Mouse (Mus musculus): ENCODE data around the gene Gm4869.
A peak's percentile ranks its signal among the peaks of the same experiment; 100 is the strongest.

Gm4869 gene

DNA sequence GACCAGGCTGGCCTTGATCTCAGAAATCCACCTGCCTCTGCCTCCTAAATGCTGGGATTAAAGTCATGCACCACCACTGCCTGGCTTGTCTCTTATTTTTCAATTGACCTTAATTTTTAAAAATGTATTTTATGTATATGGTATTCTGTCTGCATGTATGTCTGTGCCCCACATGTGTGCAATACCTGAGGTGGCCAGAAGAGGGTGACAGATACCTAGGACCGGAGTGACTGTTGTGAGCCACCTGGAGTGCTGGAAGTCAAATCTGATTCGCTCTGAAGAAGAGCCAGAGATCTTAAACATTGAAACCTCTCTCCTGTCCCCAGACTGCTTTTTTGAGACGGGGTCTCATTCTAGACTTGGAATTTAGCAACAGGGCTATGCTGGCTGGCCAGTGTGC lies 26.9 kb downstream of the Gm4869 start:
- DNase-seq, result no peak

GRCm38 (mm10) chr5:140481458-140481857 lies 36.0 kb downstream of the Gm4869 start:
- DNase-seq, result no peak

DNA sequence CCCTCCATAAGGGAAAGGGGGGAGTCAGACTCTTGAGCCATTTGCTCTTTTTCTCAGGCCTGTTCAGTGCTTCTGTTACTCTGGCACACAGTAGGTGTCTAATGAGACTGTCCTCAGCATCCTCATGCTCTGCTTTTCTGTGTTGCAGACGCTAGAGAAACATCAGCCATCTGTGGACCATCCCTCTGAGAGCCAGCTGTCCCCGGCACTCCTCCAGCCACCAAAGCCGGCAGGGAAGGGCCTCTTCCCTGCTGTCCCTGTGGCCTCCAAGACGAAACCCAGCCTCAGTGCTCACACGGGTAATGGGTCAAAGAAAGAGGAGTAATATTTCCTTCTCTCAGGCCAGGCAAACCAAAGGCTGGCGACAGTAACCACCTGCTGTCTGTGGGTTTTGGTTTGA lies 45.7 kb downstream of the Gm4869 start:
- no peak for DNase-seq

- DNase-seq, result no peak
Measured at GRCm38 (mm10) chr5:140492684-140493233, 47.3 kb downstream of the Gm4869 start.

DNA sequence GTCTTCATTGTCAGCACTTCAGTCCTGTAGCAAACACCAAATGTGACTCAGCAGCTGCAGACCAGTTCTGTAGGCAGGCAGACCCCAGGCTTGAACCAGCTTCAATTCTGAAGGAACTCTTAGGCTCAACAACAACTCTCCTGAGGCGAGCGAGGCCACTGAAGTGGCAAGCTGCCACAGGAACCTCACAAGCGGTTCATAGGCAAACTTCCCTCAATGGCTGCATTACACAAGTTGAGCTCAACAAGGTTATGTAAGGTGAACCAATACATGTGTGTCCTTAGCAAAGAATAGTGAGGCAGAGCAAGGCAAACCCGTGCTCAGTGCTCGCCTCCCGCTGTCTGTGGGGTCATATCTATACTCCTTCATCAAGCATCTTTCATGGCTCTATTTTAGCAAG lies 52.7 kb downstream of the Gm4869 start:
- no peak for DNase-seq

GRCm38 (mm10) chr5:140500736-140501135 lies 55.3 kb downstream of the Gm4869 start:
- no peak for DNase-seq

- DNase-seq, result no peak
Measured at GRCm38 (mm10) chr5:140501982-140502836, 56.8 kb downstream of the Gm4869 start.

DNA sequence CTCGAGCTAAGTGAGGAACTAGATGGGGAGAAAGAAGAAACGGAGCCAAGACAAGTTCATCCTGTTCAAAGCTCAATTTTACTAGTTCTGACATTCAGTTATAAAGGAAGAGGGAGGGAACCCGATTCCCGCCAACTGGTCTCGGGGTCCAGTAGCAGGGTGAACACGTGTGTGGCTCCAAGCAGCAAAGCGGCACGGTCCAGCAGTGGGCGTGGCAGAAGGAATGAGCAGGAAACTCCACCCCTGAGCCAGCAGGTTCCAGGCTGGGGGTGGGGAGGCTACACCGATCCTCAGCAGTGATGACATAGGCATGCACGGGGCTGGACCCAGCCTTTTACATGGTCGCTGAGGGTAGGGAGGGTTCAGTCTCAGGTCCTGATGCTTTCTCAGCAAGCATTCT lies 57.5 kb downstream of the Gm4869 start:
- DNase-seq, result peak; percentile 86

- DNase-seq, result peak; percentile 99
Measured at GRCm38 (mm10) chr5:140505208-140505780, 59.8 kb downstream of the Gm4869 start, which contains the start of gene Chst12. Gene Chst12, plus strand, starts transcription at chr5:140505550.

DNA sequence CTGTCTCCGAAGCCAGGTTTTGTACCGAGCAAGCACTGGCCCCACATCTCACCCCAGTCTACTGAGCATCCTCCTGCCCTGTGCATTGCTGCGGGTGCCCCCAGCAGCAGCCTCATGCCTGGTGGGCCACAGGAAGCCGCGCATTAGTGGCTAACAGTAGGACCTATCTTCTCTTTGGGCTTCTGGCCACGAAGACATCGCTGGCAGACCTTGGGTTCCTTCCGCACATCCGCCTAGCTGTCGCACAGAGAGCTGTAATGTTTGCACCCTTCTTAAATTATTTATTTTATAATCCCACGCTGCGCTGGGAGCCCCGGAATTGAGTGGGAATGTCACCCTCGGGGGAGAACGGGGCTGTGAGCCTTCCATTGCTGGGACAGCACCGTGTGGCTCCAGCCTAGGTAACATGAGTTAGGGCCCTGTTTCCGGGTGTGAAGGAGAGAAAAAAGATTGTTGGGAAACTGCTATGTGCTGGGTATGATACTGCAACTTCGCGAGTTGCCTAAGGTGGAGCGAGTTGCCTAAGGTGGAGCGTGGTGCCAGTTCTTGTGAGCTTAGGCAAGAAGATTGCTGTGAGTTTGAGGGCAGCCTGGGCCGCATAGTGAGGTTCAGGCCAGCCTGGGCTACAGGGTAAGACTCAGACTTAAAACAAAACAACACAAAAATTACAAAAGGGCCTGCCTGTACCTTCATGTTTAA lies 60.8 kb downstream of the Gm4869 start:
- DNase-seq, result no peak

GRCm38 (mm10) chr5:140507466-140508208 lies 62.2 kb downstream of the Gm4869 start:
- no peak for DNase-seq

GRCm38 (mm10) chr5:140508686-140509085 lies 63.2 kb downstream of the Gm4869 start:
- DNase-seq, result peak; percentile 29

GRCm38 (mm10) chr5:140509204-140509603 lies 63.8 kb downstream of the Gm4869 start:
- no peak for DNase-seq

DNA sequence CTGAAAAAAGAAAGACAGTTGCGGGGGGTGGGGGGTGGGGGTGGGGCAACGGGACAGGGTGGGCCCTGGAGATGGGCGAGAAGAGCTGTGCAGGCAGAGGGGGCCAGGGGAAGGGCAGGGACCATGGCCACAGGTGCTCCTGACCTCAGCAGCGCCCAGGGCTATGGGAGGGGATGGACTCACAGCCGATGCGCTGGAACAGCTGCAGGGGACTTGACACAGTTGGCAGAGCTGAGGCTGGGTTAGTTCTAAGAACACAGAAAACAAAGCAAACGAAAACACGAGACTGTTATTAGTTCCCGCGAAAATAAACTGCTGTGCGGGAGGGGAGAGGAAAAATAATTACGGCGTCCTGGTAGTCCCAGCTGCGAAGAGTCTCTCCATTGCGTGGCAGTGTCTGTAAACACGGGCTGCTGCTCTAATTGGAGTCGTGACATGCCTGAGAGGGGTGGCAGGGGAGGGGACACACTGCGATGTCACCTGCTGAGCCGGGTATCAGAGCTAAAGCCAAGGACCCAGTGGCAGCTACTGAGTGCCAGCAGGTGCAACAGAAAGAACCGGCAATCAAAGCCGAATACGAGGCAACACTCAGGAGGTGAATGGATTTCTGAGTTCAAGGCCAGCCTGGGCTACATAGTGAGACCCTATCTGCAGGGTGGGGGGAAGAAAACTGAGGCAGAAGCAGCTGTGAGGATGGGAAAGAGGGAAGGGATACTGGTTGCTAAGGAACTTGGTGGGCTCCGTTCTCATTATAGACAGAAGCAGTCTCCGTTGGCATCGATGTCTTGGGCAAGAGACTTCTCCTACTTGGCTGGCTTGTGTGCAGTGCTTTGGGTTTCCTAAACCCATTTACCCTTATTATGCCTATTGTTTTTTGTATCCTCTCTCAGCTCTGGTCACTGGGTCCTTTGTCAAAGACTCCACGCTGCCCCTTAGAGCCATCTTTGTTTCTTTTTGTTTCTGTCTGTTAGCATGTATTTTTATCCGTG lies 64.9 kb downstream of the Gm4869 start:
- no peak for DNase-seq

DNA sequence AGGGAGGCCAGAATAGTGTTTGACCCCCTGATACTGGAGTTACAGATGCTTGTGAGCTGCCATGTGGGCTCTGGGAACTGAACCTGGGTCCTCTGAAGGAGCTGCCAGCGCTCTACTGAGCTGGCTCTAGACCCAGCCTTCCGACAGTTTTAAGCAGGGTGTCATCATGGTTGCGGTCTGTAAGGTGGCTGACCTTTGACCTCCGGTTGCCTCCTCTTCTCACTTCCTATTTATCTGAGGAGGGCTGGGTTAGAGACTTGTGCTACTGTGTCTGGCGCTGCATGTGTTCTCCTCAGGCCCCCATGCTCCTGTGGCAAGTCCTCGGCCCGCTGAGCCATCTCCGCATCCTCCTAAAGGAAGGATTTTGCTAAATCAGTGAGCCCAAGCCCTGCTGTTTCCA lies 68.5 kb downstream of the Gm4869 start:
- no peak for DNase-seq

DNA sequence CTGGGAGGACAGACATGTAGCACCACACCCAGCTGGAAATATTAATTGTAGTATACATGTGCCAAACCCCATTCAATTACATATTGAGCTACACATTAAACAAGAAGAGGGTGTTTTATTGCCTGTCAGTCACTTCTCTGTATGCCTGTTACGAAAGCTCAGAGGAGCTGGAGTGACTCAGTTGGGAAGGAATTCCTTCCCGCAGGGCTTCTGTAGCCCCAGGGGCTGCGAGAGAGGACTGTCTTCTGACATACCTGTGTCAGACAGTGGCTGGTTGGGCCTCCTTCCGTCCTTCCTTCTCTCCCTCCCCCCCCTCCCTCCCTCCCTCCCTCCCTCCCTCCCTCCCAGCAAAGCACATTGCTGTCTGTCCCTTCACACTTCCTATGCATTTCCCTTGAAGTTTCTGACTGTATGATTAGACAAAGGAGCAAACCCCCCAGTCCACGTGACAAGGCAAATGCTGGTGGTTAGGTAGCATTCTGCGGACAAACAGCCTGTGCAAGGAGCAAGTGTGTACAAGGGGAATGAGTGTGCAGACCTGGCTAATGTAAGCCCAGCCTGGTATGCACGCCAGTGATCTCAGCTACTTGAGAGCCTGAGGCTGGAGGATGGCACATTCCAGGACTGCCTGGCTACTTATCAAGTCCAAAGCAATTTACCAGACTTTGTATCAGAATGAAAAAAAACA lies 69.5 kb downstream of the Gm4869 start:
- DNase-seq, result no peak

DNA sequence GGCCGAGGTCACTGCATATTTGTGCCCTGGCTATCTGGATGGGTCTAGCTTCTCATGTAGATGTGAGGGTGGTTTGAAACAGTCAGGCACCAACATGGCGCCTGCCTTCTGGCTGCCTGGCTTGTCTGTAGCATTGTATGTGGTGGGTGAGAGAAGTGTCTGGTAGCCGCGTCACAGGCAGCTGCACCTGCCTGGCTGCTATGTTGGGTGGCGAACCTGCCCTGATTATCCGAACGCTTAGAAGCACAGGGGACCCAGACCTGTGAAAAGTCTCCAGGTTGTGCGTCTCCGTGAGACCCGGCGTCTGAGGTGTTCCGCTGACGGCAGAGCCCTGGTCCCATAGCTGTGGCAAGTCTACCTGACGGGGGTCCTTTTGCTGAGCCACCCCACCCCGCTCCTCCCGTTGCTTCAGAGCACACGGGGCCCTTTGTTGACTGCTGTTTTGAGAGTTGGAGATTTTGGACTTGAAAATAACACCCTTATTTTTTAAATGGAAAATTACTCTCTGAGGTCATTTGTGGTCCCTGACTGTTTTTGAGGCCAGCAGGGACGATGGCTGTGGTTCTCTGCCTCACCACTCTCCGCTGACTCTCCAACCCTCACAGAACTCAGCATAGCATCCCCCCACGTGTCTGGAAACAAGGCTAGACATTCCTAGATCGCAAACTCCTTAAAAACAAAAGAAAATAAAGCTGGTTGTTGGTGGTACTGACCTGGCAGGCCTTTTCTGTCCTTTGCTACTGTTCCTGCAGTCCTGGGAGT lies 71.9 kb downstream of the Gm4869 start:
- no peak for DNase-seq

GRCm38 (mm10) chr5:140517921-140518230 lies 72.4 kb downstream of the Gm4869 start:
- no peak for DNase-seq

DNA sequence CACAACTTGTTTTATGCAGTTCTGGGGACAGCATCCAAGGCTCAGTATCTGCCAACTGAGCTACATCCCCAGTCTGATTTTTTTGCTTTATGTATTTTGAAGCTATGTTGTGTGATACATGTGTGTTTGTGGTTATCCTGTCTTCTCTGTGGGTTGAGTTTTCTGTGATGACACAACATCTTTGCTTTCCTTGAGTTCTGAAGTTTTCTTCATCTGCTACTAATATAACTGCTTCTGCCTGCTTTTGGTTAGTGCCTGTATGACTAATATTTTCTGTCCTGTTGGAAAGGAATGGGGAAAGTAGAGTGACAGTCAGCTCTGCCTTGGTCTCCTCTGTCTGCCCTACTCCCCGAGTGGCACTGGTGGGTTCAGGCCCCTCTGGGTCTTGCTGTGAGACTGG lies 75.8 kb downstream of the Gm4869 start:
- no peak for DNase-seq

- DNase-seq, result no peak
Measured at GRCm38 (mm10) chr5:140526754-140527153, 81.3 kb downstream of the Gm4869 start.

Data from kidney, postnatal 14 days (tissue).